Mouse (Mus musculus) midbrain, embryonic 10.5 days (tissue): Measurements from ENCODE around the gene Rnf225. TPM values are rescaled to one million over a fixed set of nuclear protein-coding genes. Genes with fewer than 3 reads are reported as not detected.

ENCODE experiments used
- DNase-seq: peaks from one replicate; pipeline ENCODE4 v3.0.0-alpha.2; 2017; ENCODE audit warnings: low spot score
- H3K27ac ChIP-seq: fragments of 300-500 bp; sonication (generic); replicated peaks from 2 replicates; pipeline ENCODE4 v1.5.1; 2016; ENCODE audit warnings: mild to moderate bottlenecking
- H3K27me3 ChIP-seq: fragments of 300-500 bp; sonication (generic); 2 replicates; pipeline ENCODE4 v1.6.1; 2016; ENCODE audit warnings: low read depth, mild to moderate bottlenecking; ENCODE audit not compliant: poor library complexity, severe bottlenecking
- H3K36me3 ChIP-seq: fragments of 300-500 bp; sonication (generic); 2 replicates; pipeline ENCODE4 v1.6.1; 2016; ENCODE audit warnings: mild to moderate bottlenecking, moderate library complexity
- H3K4me1 ChIP-seq: fragments of 300-500 bp; sonication (generic); 2 replicates; pipeline ENCODE4 v1.6.1; 2016
- H3K4me3 ChIP-seq: fragments of 300-500 bp; sonication (generic); 2 replicates; pipeline ENCODE4 v1.5.1; 2016; ENCODE audit warnings: mild to moderate bottlenecking, moderate library complexity
- H3K9me3 ChIP-seq: fragments of 300-500 bp; sonication (generic); replicated peaks from 2 replicates; pipeline ENCODE4 v1.6.1; 2016; ENCODE audit warnings: mild to moderate bottlenecking
- WGBS: fragments of 180-500 bp; shearing (Covaris S2); methylation state at CpG from one replicate; pipeline ENCODE4 v1.1.7; 2016; 5-methylcytosine and 5-hydroxymethylcytosine counted together
- polyA plus RNA-seq: library from polyadenylated mRNA; unstranded; fragments of >200 nt; fragmentation: Nextera tagmentation; extraction: Ambion mirVana; gene quantifications from 2 replicates; pipeline ENCODE4 v1.2.1, GENCODE M21; 2016

The Rnf225 gene
- polyA plus RNA-seq, 1 experiment from 2014 or later = 0.47 TPM

DNA sequence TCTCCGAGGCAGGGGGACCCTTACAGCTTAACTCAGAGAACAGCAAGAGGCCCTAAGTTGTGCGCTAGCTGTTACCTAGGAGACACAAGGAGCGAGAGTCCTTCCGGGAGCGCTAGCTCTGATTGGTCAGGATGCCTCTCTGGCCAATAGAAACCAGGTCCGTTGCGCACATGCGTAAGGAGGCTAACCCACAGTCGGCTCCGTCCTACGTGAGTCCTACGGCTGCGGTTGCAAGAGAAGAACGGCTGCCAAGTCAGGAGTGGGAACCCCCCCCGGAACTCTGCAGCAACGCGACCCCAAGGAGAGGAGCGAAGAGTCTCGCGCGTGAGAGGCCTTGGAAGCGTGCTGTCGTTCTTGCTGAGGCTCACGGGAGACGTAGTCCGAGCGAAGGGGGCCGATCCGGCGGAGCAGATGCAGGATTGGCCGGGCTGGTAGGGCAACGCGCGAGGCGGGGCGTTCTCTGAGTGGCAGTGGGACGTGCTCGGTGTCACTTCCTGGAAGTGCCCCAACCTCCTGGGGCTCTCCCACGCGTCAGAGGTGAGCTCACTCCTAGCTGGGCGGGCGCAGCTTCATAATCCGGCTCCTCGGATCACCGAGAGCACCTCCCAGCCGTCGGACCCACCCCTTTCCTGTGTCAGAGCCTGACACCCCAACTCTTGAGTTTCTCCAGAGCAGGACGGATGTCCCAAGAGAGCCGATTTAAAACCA lies 50.6 kb downstream of the Rnf225 start, which contains the start of gene Zfp446:
Zfp446 (plus strand) TSS at position 167 of the 708 bp plus-strand sequence.
- no peaks in the 10 kb centered on the region for H3K27me3 ChIP-seq
- peaks cover 27% of the 10 kb centered on the region for H3K36me3 ChIP-seq
- H3K4me3 ChIP-seq = peak within 1 kb of the TSS; percentile 77
- under 1% methylated on average over 49 of the region's 49 CpGs for WGBS
- peak within 1 kb of the TSS; percentile 97 for H3K27ac ChIP-seq
- no peaks in the 10 kb centered on the region for H3K9me3 ChIP-seq
- DNase-seq = peak; percentile 98
- H3K4me1 ChIP-seq = peaks cover 24% of the 10 kb centered on the region

GRCm38 (mm10) chr7:12978931-12979722 lies 51.9 kb downstream of the Rnf225 start:
- 92% methylated on average over 18 of the region's 18 CpGs for WGBS
- no peaks in the 10 kb centered on the region for H3K27me3 ChIP-seq

DNA sequence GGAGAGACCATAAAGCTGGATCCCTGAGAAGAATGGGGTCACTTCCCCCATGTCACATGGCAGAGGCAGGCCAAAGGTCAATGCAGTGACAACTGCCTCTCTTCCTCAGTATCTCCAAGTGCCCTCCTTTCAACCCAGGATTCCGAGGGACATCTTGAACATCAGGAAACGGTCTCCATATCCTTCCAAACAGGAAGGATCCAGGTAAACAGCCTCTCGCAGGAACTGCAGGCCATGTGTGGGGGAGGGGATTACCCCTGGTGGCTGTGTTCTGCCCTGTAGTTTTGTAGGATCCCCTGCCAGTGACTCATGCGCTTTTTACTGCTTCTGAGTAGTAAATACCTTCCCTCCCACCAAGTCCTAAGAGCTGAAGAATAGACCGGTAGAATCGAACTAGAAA lies 52.6 kb downstream of the Rnf225 start:
- DNase-seq = no peak
- Histone ChIP-seq H3K27ac (no peak overlapping the region), H3K4me1 (peaks cover 24% of the 10 kb centered on the region), H3K36me3 (peaks cover 21% of the 10 kb centered on the region), H3K27me3 (no peaks in the 10 kb centered on the region), H3K4me3 (no peak overlapping the region), H3K9me3 (no peaks in the 10 kb centered on the region)
- WGBS = 80% methylated on average over 6 of the region's 6 CpGs

More at GRCm38 (mm10) chr7:12978931-12979722, 51.9 kb downstream of the Rnf225 start:
- DNase-seq = no peak
- Histone ChIP-seq H3K36me3 (peaks cover 21% of the 10 kb centered on the region), H3K4me1 (peaks cover 24% of the 10 kb centered on the region), H3K27ac (peak overlapping the region; percentile 97), H3K9me3 (no peaks in the 10 kb centered on the region), H3K4me3 (peak overlapping the region; percentile 77)

DNA sequence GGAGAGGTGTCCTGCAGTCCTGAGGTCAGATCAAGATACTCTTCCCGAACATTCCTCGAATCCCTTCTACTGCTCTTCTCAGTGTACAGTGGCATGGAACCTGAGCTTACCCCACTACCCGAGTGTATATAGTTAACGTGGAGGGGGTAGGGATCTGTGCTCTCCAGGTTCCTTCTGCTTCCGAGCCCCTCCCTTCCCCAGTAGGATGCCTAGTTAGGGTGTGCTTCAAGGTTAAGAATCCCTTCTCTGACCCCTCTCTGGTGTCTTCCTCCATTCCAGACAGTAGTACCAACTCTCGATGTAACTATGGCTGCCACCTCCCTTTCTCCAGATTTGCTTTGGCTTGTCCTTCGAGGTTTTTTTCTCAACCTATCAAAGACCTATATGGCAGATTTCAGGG lies 53.1 kb downstream of the Rnf225 start:
- Histone ChIP-seq H3K27me3 (no peaks in the 10 kb centered on the region), H3K4me1 (peaks cover 24% of the 10 kb centered on the region), H3K4me3 (no peak overlapping the region), H3K36me3 (peaks cover 21% of the 10 kb centered on the region), H3K9me3 (no peaks in the 10 kb centered on the region), H3K27ac (no peak overlapping the region)
- WGBS = 87% methylated on average over 7 of the region's 7 CpGs
- no peak for DNase-seq

Other genes starting within 250 kb of the Rnf225 start
- gene Vmn2r55, start 242.4 kb upstream of the Rnf225 start, polyA plus RNA-seq = not detected in 2 replicates
- not detected in 2 replicates for gene Vmn2r56, start 192.4 kb upstream of the Rnf225 start, polyA plus RNA-seq
- gene Zscan18, start 123.8 kb upstream of the Rnf225 start, polyA plus RNA-seq = 10.4 and 13.7 TPM in 2 replicates
- 17.3 and 20.4 TPM in 2 replicates for gene Zfp329, start 108.6 kb upstream of the Rnf225 start, polyA plus RNA-seq
- 28.3 and 34.0 TPM in 2 replicates for gene Zfp110, start 92.7 kb upstream of the Rnf225 start, polyA plus RNA-seq
- gene Zfp128, start 46.2 kb upstream of the Rnf225 start, polyA plus RNA-seq = 5.5 and 5.7 TPM in 2 replicates
- 16.3 and 17.7 TPM in 2 replicates for gene Zscan22, start 29.6 kb upstream of the Rnf225 start, polyA plus RNA-seq
- gene Rps5, start 5.1 kb upstream of the Rnf225 start, polyA plus RNA-seq = 886 and 1,011 TPM in 2 replicates
- 11.4 and 13.2 TPM in 2 replicates for gene Zfp324, start 38.4 kb downstream of the Rnf225 start, polyA plus RNA-seq
- 18.0 and 19.4 TPM in 2 replicates for gene Zfp446, start 50.4 kb downstream of the Rnf225 start, polyA plus RNA-seq
- 0.05 and 0.07 TPM in 2 replicates for gene Slc27a5, start 70.8 kb downstream of the Rnf225 start, polyA plus RNA-seq
- gene Trim28, start 71.7 kb downstream of the Rnf225 start, polyA plus RNA-seq = 349 and 398 TPM in 2 replicates
- 32.7 and 36.4 TPM in 2 replicates for gene Zbtb45, start 82.6 kb downstream of the Rnf225 start, polyA plus RNA-seq
- gene Chmp2a, start 107.4 kb downstream of the Rnf225 start, polyA plus RNA-seq = 113 and 133 TPM in 2 replicates
- 84.5 and 103 TPM in 2 replicates for gene Ube2m, start 110.9 kb downstream of the Rnf225 start, polyA plus RNA-seq
- gene Mzf1, start 127.3 kb downstream of the Rnf225 start, polyA plus RNA-seq = 3.3 and 4.5 TPM in 2 replicates
- not detected in 2 replicates for gene Vmn1r85, start 167.8 kb downstream of the Rnf225 start, polyA plus RNA-seq
- gene Vmn1r86, start 192.5 kb downstream of the Rnf225 start, polyA plus RNA-seq = not detected in 2 replicates
- not detected in 2 replicates for gene Vmn1r87, start 212.7 kb downstream of the Rnf225 start, polyA plus RNA-seq
- gene Vmn1r88, start 232.2 kb downstream of the Rnf225 start, polyA plus RNA-seq = 0.02 TPM in 1 of 2 replicates, not detected in the other